Mouse (Mus musculus) liver, adult 2 months (tissue): ENCODE data around the gene Ppp4r1.

Experiments
- CTCF ChIP-seq: fragments of 200-500 bp; IDR thresholded peaks from 2 replicates; pipeline ENCODE4 v1.5.1; 2011; ENCODE audit warnings: low read depth, low read length, control low read depth
- POLR2A ChIP-seq: fragments of 200-500 bp; IDR thresholded peaks from 2 replicates; pipeline ENCODE4 v1.6.1; 2011; ENCODE audit warnings: low read length, control low read depth; ENCODE audit not compliant: insufficient read depth; ENCODE audit errors: extremely low read depth

GRCm38 (mm10) chr17:65885697-65886529 is 103.5 kb downstream of the Ppp4r1 start, which contains the start of gene Ralbp1:
- TF ChIP-seq CTCF (no peak), POLR2A (no peak)
